Mouse (Mus musculus): ENCODE measurements around the gene Rell1. TPM values are rescaled to one million over a fixed set of nuclear protein-coding genes. Genes with fewer than 3 reads are reported as not detected.

The Rell1 gene
- polyA plus RNA-seq (2015; fragmentation: Nextera tagmentation; extraction: Ambion mirVana) = 7.9 and 10.4 TPM in 2 replicates

GRCm38 (mm10) chr5:63968443-63969415, at the start of gene Rell1:
TSS of gene Rell1 (minus strand) at chr5:63968897.
- Histone ChIP-seq H3K4me3 (replicated peaks) (peak within 1 kb of the TSS; percentile 73), H3K9ac (replicated peaks) (peak within 1 kb of the TSS; percentile 70), H3K4me2 (peak within 1 kb of the TSS; percentile 87), H3K9me3 (replicated peaks) (no peaks in the 10 kb centered on the region), H3K4me1 (peaks cover 17% of the 10 kb centered on the region), H3K27me3 (replicated peaks) (no peaks in the 10 kb centered on the region), H3K27ac (replicated peaks) (peak within 1 kb of the TSS; percentile 37; the same call in 1 of the 2 replicates), H3K36me3 (no peaks in the 10 kb centered on the region)
- under 1% methylated on average over 74 of the region's 85 CpGs for WGBS
- ATAC-seq (ENCODE audit: low FRiP score) = peak; percentile 98

GRCm38 (mm10) chr5:64012596-64013366, 44.1 kb upstream of the Rell1 start:
- H3K4me3 ChIP-seq (replicated peaks) = no peak overlapping the region
- H3K27ac ChIP-seq (replicated peaks) = no peak overlapping the region
- no peak for ATAC-seq (ENCODE audit: low FRiP score)
- H3K4me1 ChIP-seq = no peaks in the 10 kb centered on the region
- 81% methylated on average over 13 of the region's 13 CpGs for WGBS
- no peak overlapping the region for H3K9ac ChIP-seq (replicated peaks)
- H3K36me3 ChIP-seq = no peaks in the 10 kb centered on the region
- no peaks in the 10 kb centered on the region for H3K27me3 ChIP-seq (replicated peaks)
- H3K9me3 ChIP-seq (replicated peaks) = no peaks in the 10 kb centered on the region
- no peak overlapping the region for H3K4me2 ChIP-seq

GRCm38 (mm10) chr5:64006548-64006947, 37.9 kb upstream of the Rell1 start:
- Histone ChIP-seq H3K4me2 (no peak overlapping the region), H3K9ac (replicated peaks) (no peak overlapping the region), H3K4me1 (no peaks in the 10 kb centered on the region), H3K27ac (replicated peaks) (no peak overlapping the region), H3K4me3 (replicated peaks) (no peak overlapping the region), H3K9me3 (replicated peaks) (no peaks in the 10 kb centered on the region), H3K36me3 (no peaks in the 10 kb centered on the region), H3K27me3 (replicated peaks) (no peaks in the 10 kb centered on the region)
- WGBS = 90% methylated on average over 4 of the region's 4 CpGs
- no peak for ATAC-seq (ENCODE audit: low FRiP score)

- Histone ChIP-seq H3K9ac (replicated peaks) (no peak overlapping the region), H3K4me3 (replicated peaks) (no peak overlapping the region), H3K36me3 (no peaks in the 10 kb centered on the region), H3K27ac (replicated peaks) (no peak overlapping the region), H3K27me3 (replicated peaks) (no peaks in the 10 kb centered on the region), H3K4me1 (no peaks in the 10 kb centered on the region), H3K9me3 (replicated peaks) (no peaks in the 10 kb centered on the region), H3K4me2 (no peak overlapping the region)
- ATAC-seq (ENCODE audit: low FRiP score) = no peak
- WGBS = 90% methylated on average over 8 of the region's 8 CpGs
Measured at GRCm38 (mm10) chr5:64003302-64003701, 34.6 kb upstream of the Rell1 start.

- no peak for ATAC-seq (ENCODE audit: low FRiP score)
- Histone ChIP-seq H3K9me3 (replicated peaks) (no peaks in the 10 kb centered on the region), H3K4me2 (no peak overlapping the region), H3K4me1 (no peaks in the 10 kb centered on the region), H3K27me3 (replicated peaks) (no peaks in the 10 kb centered on the region), H3K4me3 (replicated peaks) (no peak overlapping the region), H3K36me3 (no peaks in the 10 kb centered on the region), H3K27ac (replicated peaks) (no peak overlapping the region), H3K9ac (replicated peaks) (no peak overlapping the region)
- WGBS = 39% methylated on average over 3 of the region's 3 CpGs
Measured at GRCm38 (mm10) chr5:63993865-63994264, 25.2 kb upstream of the Rell1 start.

GRCm38 (mm10) chr5:63990675-63991074, 22.0 kb upstream of the Rell1 start:
- no peak for ATAC-seq (ENCODE audit: low FRiP score)
- WGBS = 93% methylated on average over 3 of the region's 3 CpGs
- Histone ChIP-seq H3K4me1 (no peaks in the 10 kb centered on the region), H3K4me3 (replicated peaks) (no peak overlapping the region), H3K27ac (replicated peaks) (no peak overlapping the region), H3K4me2 (no peak overlapping the region), H3K36me3 (no peaks in the 10 kb centered on the region), H3K9me3 (replicated peaks) (no peaks in the 10 kb centered on the region), H3K9ac (replicated peaks) (no peak overlapping the region), H3K27me3 (replicated peaks) (no peaks in the 10 kb centered on the region)

- Histone ChIP-seq H3K9me3 (replicated peaks) (no peaks in the 10 kb centered on the region), H3K9ac (replicated peaks) (no peak overlapping the region), H3K27ac (replicated peaks) (no peak overlapping the region), H3K27me3 (replicated peaks) (no peaks in the 10 kb centered on the region), H3K36me3 (no peaks in the 10 kb centered on the region), H3K4me1 (no peaks in the 10 kb centered on the region), H3K4me2 (no peak overlapping the region), H3K4me3 (replicated peaks) (no peak overlapping the region)
- ATAC-seq (ENCODE audit: low FRiP score) = no peak
- 68% methylated on average over 6 of the region's 6 CpGs for WGBS
Measured at GRCm38 (mm10) chr5:63986337-63986736, 17.6 kb upstream of the Rell1 start.

GRCm38 (mm10) chr5:63982296-63982695, 13.6 kb upstream of the Rell1 start:
- Histone ChIP-seq H3K9ac (replicated peaks) (no peak overlapping the region), H3K27me3 (replicated peaks) (no peaks in the 10 kb centered on the region), H3K27ac (replicated peaks) (no peak overlapping the region), H3K4me3 (replicated peaks) (no peak overlapping the region), H3K4me1 (no peaks in the 10 kb centered on the region), H3K9me3 (replicated peaks) (no peaks in the 10 kb centered on the region), H3K4me2 (no peak overlapping the region), H3K36me3 (no peaks in the 10 kb centered on the region)
- 78% methylated on average over 11 of the region's 11 CpGs for WGBS
- ATAC-seq (ENCODE audit: low FRiP score) = no peak

- no peaks in the 10 kb centered on the region for H3K27me3 ChIP-seq (replicated peaks)
- H3K9me3 ChIP-seq (replicated peaks) = no peaks in the 10 kb centered on the region
- 23% methylated on average over 2 of the region's 2 CpGs for WGBS
- H3K4me3 ChIP-seq (replicated peaks) = no peak overlapping the region
- ATAC-seq (ENCODE audit: low FRiP score) = no peak
- no peak overlapping the region for H3K4me2 ChIP-seq
- H3K4me1 ChIP-seq = peaks cover 17% of the 10 kb centered on the region
- H3K9ac ChIP-seq (replicated peaks) = no peak overlapping the region
- no peaks in the 10 kb centered on the region for H3K36me3 ChIP-seq
- no peak overlapping the region for H3K27ac ChIP-seq (replicated peaks)
Measured at GRCm38 (mm10) chr5:63970991-63971390, 2.3 kb upstream of the Rell1 start.

GRCm38 (mm10) chr5:63970281-63970732, 1.6 kb upstream of the Rell1 start:
- no peak for ATAC-seq (ENCODE audit: low FRiP score)

GRCm38 (mm10) chr5:63969476-63970112, 897 bp upstream of the Rell1 start:
- H3K4me3 ChIP-seq (replicated peaks) = peak overlapping the region; percentile 73; the same call in 1 of the 2 replicates
- WGBS = 30% methylated on average over 5 of the region's 5 CpGs
- H3K27ac ChIP-seq (replicated peaks) = no peak overlapping the region

More at GRCm38 (mm10) chr5:63970281-63970732, 1.6 kb upstream of the Rell1 start:
- no peak overlapping the region for H3K4me2 ChIP-seq
- H3K4me3 ChIP-seq (replicated peaks) = no peak overlapping the region
- no peaks in the 10 kb centered on the region for H3K27me3 ChIP-seq (replicated peaks)
- no peak overlapping the region for H3K9ac ChIP-seq (replicated peaks)
- H3K4me1 ChIP-seq = peaks cover 17% of the 10 kb centered on the region
- no peaks in the 10 kb centered on the region for H3K9me3 ChIP-seq (replicated peaks)
- H3K36me3 ChIP-seq = no peaks in the 10 kb centered on the region
- H3K27ac ChIP-seq (replicated peaks) = no peak overlapping the region
- 4% methylated on average over 7 of the region's 7 CpGs for WGBS

More at GRCm38 (mm10) chr5:63969476-63970112, 897 bp upstream of the Rell1 start:
- Histone ChIP-seq H3K4me2 (peak overlapping the region; percentile 87), H3K9ac (replicated peaks) (no peak overlapping the region), H3K4me1 (peaks cover 17% of the 10 kb centered on the region), H3K36me3 (no peaks in the 10 kb centered on the region), H3K27me3 (replicated peaks) (no peaks in the 10 kb centered on the region), H3K9me3 (replicated peaks) (no peaks in the 10 kb centered on the region)
- ATAC-seq (ENCODE audit: low FRiP score) = no peak

All from neural tube, embryonic 15.5 days (tissue).